Mouse (Mus musculus) midbrain, postnatal 0 days (tissue): Measurements from ENCODE around the gene Lrrn3. TPM values are rescaled to one million over a fixed set of nuclear protein-coding genes. Genes with fewer than 3 reads are reported as not detected.

Experiments used
- ATAC-seq: fragments of 200-750 bp; cut with Nextera tagmentation; 2 replicates; pipeline ENCODE4 v1.8.0; 2017; ENCODE audit warnings: moderate number of reproducible peaks, mild to moderate bottlenecking, moderate TSS enrichment, moderate library complexity; ENCODE audit not compliant: low FRiP score
- DNase-seq: peaks from one replicate; pipeline ENCODE4 v3.0.0-alpha.2; 2015; ENCODE audit warnings: low spot score
- H3K27ac ChIP-seq: fragments of 300-500 bp; sonication (generic); 2 replicates; pipeline ENCODE4 v1.5.1; 2014; ENCODE audit warnings: low read depth, mild to moderate bottlenecking, low read length, mixed read lengths
- H3K27me3 ChIP-seq: fragments of 300-500 bp; sonication (generic); 2 replicates; pipeline ENCODE4 v1.6.1; 2014; ENCODE audit warnings: low read length, control low read depth, mixed read lengths; ENCODE audit not compliant: insufficient read depth
- H3K36me3 ChIP-seq: fragments of 300-500 bp; sonication (generic); 2 replicates; pipeline ENCODE4 v1.6.1; 2014; ENCODE audit warnings: low read length, control low read depth, mixed read lengths; ENCODE audit not compliant: insufficient read depth
- H3K4me1 ChIP-seq: fragments of 300-500 bp; sonication (generic); 2 replicates; pipeline ENCODE4 v1.6.1; 2014; ENCODE audit warnings: mild to moderate bottlenecking, control low read depth, antibody characterized with exemption, low read length, mixed read lengths; ENCODE audit not compliant: insufficient read depth
- H3K4me2 ChIP-seq: fragments of 300-500 bp; sonication (generic); 2 replicates; pipeline ENCODE4 v1.6.1; 2014; ENCODE audit warnings: low read depth, mild to moderate bottlenecking, low read length, mixed read lengths; ENCODE audit not compliant: poor library complexity, severe bottlenecking
- H3K4me3 ChIP-seq: fragments of 300-500 bp; sonication (generic); 2 replicates; pipeline ENCODE4 v1.5.1; 2014; ENCODE audit warnings: low read depth, mild to moderate bottlenecking, low read length, moderate library complexity
- H3K9ac ChIP-seq: fragments of 300-500 bp; sonication (generic); replicated peaks from 2 replicates; pipeline ENCODE4 v1.6.1; 2014; ENCODE audit warnings: mild to moderate bottlenecking, low read length, moderate library complexity, mixed read lengths; ENCODE audit not compliant: poor library complexity, severe bottlenecking
- H3K9me3 ChIP-seq: fragments of 300-500 bp; sonication (generic); 2 replicates; pipeline ENCODE4 v1.6.1; 2016; ENCODE audit warnings: low read length, control low read depth
- CTCF ChIP-seq: IDR thresholded peaks from 2 replicates; pipeline ENCODE4 v1.5.1; 2016; ENCODE audit warnings: antibody characterized with exemption, mild to moderate bottlenecking
- WGBS: fragments of 180-500 bp; shearing (Covaris S2); extraction: QIAGEN DNeasy Blood & Tissue Kit; methylation state at CpG from one replicate; pipeline ENCODE4 v1.1.7; 2014; 5-methylcytosine and 5-hydroxymethylcytosine counted together
- polyA plus RNA-seq: library from polyadenylated mRNA; unstranded; fragments of >200 nt; fragmentation: Nextera tagmentation; extraction: Ambion mirVana; gene quantifications from 2 replicates; pipeline ENCODE4 v1.2.1, GENCODE M21; 2015
- total RNA-seq: library from RNA; depleted of rRNA; stranded (reverse); fragments of >200 nt; gene quantifications from 2 replicates; pipeline ENCODE4 v1.2.3, GENCODE M21; 2014; rRNA removed

The Lrrn3 gene
- total RNA-seq (101 and 110 TPM in 2 replicates), polyA plus RNA-seq (84.4 and 89.3 TPM in 2 replicates)

GRCm38 (mm10) chr12:41486331-41486730 lies at the start of gene Lrrn3:
Lrrn3 (minus strand) TSS chr12:41486431.
- WGBS: 100% methylated on average over 1 of the region's 1 CpGs
- no peak for ATAC-seq

DNA sequence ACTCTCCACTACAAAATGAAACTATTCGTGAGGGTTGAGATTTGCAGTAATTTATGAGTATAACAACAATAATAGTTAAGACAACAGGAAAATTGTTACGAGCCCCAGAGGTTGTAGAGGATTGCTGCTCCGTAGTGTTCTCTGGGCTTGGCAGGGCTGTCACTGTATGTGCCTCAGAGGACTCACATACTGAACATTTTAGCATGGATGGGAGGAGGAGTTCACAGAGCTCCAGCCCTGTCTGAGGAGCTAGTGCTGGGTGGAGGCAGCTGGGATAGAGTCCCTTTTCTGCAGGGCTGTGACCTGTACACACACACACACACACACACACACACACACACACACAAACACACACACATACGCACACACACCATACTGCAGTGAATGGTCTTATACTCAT lies 42.2 kb upstream of the Lrrn3 start:
- Histone ChIP-seq H3K4me1 (no peaks in the 10 kb centered on the region), H3K27ac (no peak overlapping the region), H3K27me3 (no peaks in the 10 kb centered on the region), H3K4me2 (no peak overlapping the region), H3K36me3 (no peaks in the 10 kb centered on the region), H3K4me3 (no peak overlapping the region), H3K9me3 (no peaks in the 10 kb centered on the region), H3K9ac (no peak overlapping the region)
- no peak for TF ChIP-seq CTCF
- DNase-seq: no peak
- no peak for ATAC-seq
- 84% methylated on average over 4 of the region's 4 CpGs for WGBS

More at GRCm38 (mm10) chr12:41486331-41486730, at the start of gene Lrrn3:
- peak within 1 kb of the TSS; percentile 53 for H3K4me3 ChIP-seq
- H3K9ac ChIP-seq: peak within 1 kb of the TSS; percentile 69
- no peak for DNase-seq
- H3K27me3 ChIP-seq: no peaks in the 10 kb centered on the region
- H3K9me3 ChIP-seq: no peaks in the 10 kb centered on the region
- no peaks in the 10 kb centered on the region for H3K36me3 ChIP-seq
- no peak for TF ChIP-seq CTCF
- H3K27ac ChIP-seq: peak within 1 kb of the TSS; percentile 80
- no peaks in the 10 kb centered on the region for H3K4me1 ChIP-seq
- H3K4me2 ChIP-seq: peak within 1 kb of the TSS; percentile 57

DNA sequence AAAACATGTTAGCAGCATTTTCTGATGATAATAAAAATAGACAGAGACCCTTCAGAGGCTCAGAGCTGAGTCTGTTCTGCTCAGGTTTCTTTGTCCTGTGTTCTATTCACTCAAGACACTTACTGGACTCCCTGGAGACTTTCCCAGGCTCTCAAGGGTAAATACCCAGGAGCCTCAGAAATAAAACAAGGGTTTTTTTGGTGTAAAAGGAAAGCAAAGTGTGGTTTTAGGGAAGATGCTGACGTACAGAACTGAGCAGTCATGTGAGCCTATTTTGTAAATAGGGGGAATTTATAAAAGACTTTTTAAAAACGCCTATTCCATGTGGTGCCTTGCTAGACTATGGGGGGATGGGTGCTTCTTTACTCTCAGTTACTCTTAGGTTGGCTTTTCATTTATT lies 40.5 kb upstream of the Lrrn3 start:
- ATAC-seq (no peak), DNase-seq (no peak)
- 28% methylated on average over 2 of the region's 2 CpGs for WGBS
- Histone ChIP-seq H3K4me2 (no peak overlapping the region), H3K9ac (no peak overlapping the region), H3K4me1 (no peaks in the 10 kb centered on the region), H3K27ac (no peak overlapping the region), H3K36me3 (no peaks in the 10 kb centered on the region), H3K27me3 (no peaks in the 10 kb centered on the region), H3K9me3 (no peaks in the 10 kb centered on the region), H3K4me3 (no peak overlapping the region)
- TF ChIP-seq CTCF: no peak

DNA sequence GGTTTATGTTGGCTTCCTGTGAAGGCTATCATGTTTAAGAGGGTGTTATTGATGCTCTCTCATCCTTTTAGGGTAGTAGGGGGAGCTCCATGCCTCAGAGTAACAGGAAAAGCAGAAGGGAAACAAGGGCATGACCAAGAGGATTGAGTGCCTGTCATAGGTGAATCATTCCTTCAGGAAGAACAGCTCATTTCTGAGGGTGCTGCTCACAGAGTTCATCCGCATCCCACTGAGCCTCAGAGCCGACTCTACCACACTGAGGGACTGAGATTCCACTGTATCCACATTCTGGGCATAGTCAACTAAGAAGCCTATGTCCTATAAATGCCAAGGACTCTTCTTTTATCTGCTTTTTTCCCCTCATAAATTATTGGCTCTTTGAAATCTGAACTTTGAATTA lies 35.4 kb upstream of the Lrrn3 start:
- no peak for ATAC-seq
- H3K4me1 ChIP-seq: no peaks in the 10 kb centered on the region
- no peak overlapping the region for H3K4me2 ChIP-seq
- no peak for TF ChIP-seq CTCF
- no peak for DNase-seq
- H3K36me3 ChIP-seq: no peaks in the 10 kb centered on the region
- H3K27me3 ChIP-seq: no peaks in the 10 kb centered on the region
- no peak overlapping the region for H3K9ac ChIP-seq
- H3K27ac ChIP-seq: no peak overlapping the region
- WGBS: 88% methylated on average over 2 of the region's 2 CpGs
- no peak overlapping the region for H3K4me3 ChIP-seq
- no peaks in the 10 kb centered on the region for H3K9me3 ChIP-seq

GRCm38 (mm10) chr12:41520326-41520725 lies 34.1 kb upstream of the Lrrn3 start:
- DNase-seq (no peak), ATAC-seq (no peak)
- no peak overlapping the region for H3K4me3 ChIP-seq
- H3K4me1 ChIP-seq: no peaks in the 10 kb centered on the region
- H3K9ac ChIP-seq: no peak overlapping the region
- no peak overlapping the region for H3K4me2 ChIP-seq
- H3K9me3 ChIP-seq: no peaks in the 10 kb centered on the region
- 81% methylated on average over 2 of the region's 2 CpGs for WGBS
- no peaks in the 10 kb centered on the region for H3K27me3 ChIP-seq
- no peaks in the 10 kb centered on the region for H3K36me3 ChIP-seq
- H3K27ac ChIP-seq: no peak overlapping the region
- no peak for TF ChIP-seq CTCF

DNA sequence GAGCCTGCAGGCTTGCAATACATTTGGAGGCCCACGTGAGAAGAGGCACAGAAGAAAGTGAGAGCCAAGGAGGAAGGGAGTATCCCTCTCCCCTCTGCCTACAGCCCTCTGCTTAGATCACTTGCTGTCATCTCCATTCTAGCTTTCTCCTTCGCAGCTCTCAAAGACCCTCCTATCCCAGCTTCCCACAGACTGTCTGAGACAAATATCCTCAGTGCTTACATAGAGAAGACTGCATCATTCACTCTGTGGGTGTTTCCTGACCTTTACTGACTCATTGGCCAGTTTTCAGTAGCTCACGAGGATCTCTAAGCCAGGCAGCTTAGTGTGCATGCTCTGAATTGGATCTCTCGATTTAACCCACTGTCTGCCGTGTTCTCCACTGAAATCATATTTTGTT lies 32.7 kb upstream of the Lrrn3 start:
- H3K9me3 ChIP-seq: no peaks in the 10 kb centered on the region
- no peak overlapping the region for H3K27ac ChIP-seq
- 59% methylated on average over 5 of the region's 5 CpGs for WGBS
- H3K4me3 ChIP-seq: no peak overlapping the region
- H3K9ac ChIP-seq: no peak overlapping the region
- no peaks in the 10 kb centered on the region for H3K36me3 ChIP-seq
- ATAC-seq (no peak), DNase-seq (no peak)
- H3K27me3 ChIP-seq: no peaks in the 10 kb centered on the region
- TF ChIP-seq CTCF: no peak
- H3K4me2 ChIP-seq: no peak overlapping the region
- no peaks in the 10 kb centered on the region for H3K4me1 ChIP-seq
